Mouse (Mus musculus) stomach, embryonic 14.5 days (tissue): Measurements from ENCODE around the gene B230104I21Rik. TPM values are rescaled to one million over a fixed set of nuclear protein-coding genes. Genes with fewer than 3 reads are reported as not detected.

Source experiments
- ATAC-seq: fragments of 200-750 bp; cut with Nextera tagmentation; 2 replicates; pipeline ENCODE4 v1.8.0; 2017; ENCODE audit warnings: low read depth, moderate TSS enrichment; ENCODE audit not compliant: insufficient number of reproducible peaks, insufficient read depth, low FRiP score
- H3K27ac ChIP-seq: fragments of 300-500 bp; sonication (generic); 2 replicates; pipeline ENCODE4 v1.5.1; 2014; ENCODE audit warnings: mild to moderate bottlenecking, low read length, moderate library complexity, mixed read lengths
- H3K27me3 ChIP-seq: fragments of 300-500 bp; sonication (generic); 2 replicates; pipeline ENCODE4 v1.6.1; 2014; ENCODE audit warnings: low read length, control low read depth, mixed read lengths; ENCODE audit not compliant: control insufficient read depth, insufficient read depth
- H3K36me3 ChIP-seq: fragments of 300-500 bp; sonication (generic); 2 replicates; pipeline ENCODE4 v1.6.1; 2014; ENCODE audit warnings: mild to moderate bottlenecking, control low read depth, low read length, moderate library complexity, mixed read lengths; ENCODE audit not compliant: control insufficient read depth, insufficient read depth
- H3K4me1 ChIP-seq: fragments of 300-500 bp; sonication (generic); 2 replicates; pipeline ENCODE4 v1.6.1; 2014; ENCODE audit warnings: low read length, control low read depth, mixed read lengths; ENCODE audit not compliant: control insufficient read depth, insufficient read depth
- H3K4me2 ChIP-seq: fragments of 300-500 bp; sonication (generic); replicated peaks from 2 replicates; pipeline ENCODE4 v1.6.1; 2014; ENCODE audit warnings: low read depth, low read length, control low read depth
- H3K4me3 ChIP-seq: fragments of 300-500 bp; sonication (generic); 2 replicates; pipeline ENCODE4 v1.5.1; 2014; ENCODE audit warnings: low read depth, low read length, control low read depth
- H3K9ac ChIP-seq: fragments of 300-500 bp; sonication (generic); replicated peaks from 2 replicates; pipeline ENCODE4 v1.6.1; 2014; ENCODE audit warnings: low read depth, mild to moderate bottlenecking, control low read depth, low read length, moderate library complexity, mixed read lengths
- H3K9me3 ChIP-seq: fragments of 300-500 bp; sonication (generic); 2 replicates; pipeline ENCODE4 v1.6.1; 2016; ENCODE audit warnings: low read depth, low read length, control low read depth; ENCODE audit not compliant: control insufficient read depth
- WGBS: fragments of 180-500 bp; shearing (Covaris S2); extraction: QIAGEN DNeasy Blood & Tissue Kit; methylation state at CpG from one replicate; pipeline ENCODE4 v1.1.7; 2014; 5-methylcytosine and 5-hydroxymethylcytosine counted together
- polyA plus RNA-seq: library from polyadenylated mRNA; unstranded; fragments of >200 nt; fragmentation: Nextera tagmentation; extraction: Ambion mirVana; gene quantifications from 2 replicates; pipeline ENCODE4 v1.2.1, GENCODE M21; 2014

B230104I21Rik gene
- polyA plus RNA-seq = not detected in 2 replicates

DNA sequence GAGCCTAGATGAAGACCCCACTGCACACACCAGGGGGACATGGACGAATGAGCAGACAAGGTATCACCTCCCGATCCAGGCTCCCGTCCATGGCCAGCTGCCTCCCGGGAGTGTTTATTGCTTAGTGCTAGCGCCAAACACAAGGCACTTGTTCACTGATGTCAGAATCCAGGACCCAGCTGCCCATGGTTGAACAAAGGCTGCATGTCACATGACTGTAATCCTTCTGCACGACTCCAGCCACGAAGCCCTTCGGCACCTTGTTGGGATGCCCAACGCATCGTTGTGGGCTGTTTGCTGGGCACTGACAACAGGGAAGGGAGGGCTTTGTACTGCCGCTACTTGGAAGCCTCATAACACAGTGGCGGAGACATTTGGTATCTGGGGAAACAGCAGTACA, at the start of gene B230104I21Rik:
TSS of gene B230104I21Rik (plus strand) at position 367 of the 400 bp plus-strand sequence.
- no peak for ATAC-seq
- no peaks in the 10 kb centered on the region for H3K36me3 ChIP-seq
- no peaks in the 10 kb centered on the region for H3K9me3 ChIP-seq
- H3K27ac ChIP-seq = peak within 1 kb of the TSS; percentile 52; the same call in 1 of the 2 replicates
- peak within 1 kb of the TSS; percentile 11; the same call in 1 of the 2 replicates for H3K4me3 ChIP-seq
- no peaks in the 10 kb centered on the region for H3K27me3 ChIP-seq
- WGBS = 73% methylated on average over 12 of the region's 12 CpGs
- peak within 1 kb of the TSS; percentile 26 for H3K4me2 ChIP-seq
- peaks cover 22% of the 10 kb centered on the region; the same call in 1 of the 2 replicates for H3K4me1 ChIP-seq
- no peak within 1 kb of the TSS; the same call in 1 of the 2 replicates for H3K9ac ChIP-seq

DNA sequence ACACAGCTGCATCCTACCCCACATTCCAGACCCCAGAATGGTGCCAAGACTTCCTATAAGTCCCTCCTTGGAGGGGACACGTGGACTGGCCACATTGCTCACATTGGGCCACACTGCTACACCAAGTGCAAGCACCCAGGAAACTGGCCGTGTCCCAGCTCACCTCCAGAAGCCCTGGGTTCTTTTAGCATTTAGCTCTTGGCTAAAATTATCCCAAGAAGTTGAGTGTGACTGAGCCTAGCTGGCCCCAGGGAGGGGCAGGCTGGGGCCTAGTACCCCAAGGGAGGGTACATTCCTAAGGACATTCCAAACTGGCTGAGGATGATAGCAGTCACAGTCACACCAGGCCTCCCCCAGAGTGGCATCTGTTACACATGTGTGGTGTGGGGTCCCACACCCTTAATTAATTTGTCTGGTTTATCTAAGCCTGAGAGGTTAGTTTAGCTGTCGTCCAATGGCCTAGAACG, 42.2 kb upstream of the B230104I21Rik start:
- Histone ChIP-seq H3K4me3 (no peak overlapping the region), H3K4me1 (peaks cover 19% of the 10 kb centered on the region), H3K9ac (no peak overlapping the region), H3K4me2 (0 out of 2 replicates have a peak overlapping the region, but pooled peaks have one; percentile 3), H3K36me3 (no peaks in the 10 kb centered on the region), H3K9me3 (no peaks in the 10 kb centered on the region), H3K27ac (peak overlapping the region; percentile 74; the same call in 1 of the 2 replicates), H3K27me3 (no peaks in the 10 kb centered on the region)
- ATAC-seq = peak; percentile 44
- 38% methylated on average over 4 of the region's 4 CpGs for WGBS

DNA sequence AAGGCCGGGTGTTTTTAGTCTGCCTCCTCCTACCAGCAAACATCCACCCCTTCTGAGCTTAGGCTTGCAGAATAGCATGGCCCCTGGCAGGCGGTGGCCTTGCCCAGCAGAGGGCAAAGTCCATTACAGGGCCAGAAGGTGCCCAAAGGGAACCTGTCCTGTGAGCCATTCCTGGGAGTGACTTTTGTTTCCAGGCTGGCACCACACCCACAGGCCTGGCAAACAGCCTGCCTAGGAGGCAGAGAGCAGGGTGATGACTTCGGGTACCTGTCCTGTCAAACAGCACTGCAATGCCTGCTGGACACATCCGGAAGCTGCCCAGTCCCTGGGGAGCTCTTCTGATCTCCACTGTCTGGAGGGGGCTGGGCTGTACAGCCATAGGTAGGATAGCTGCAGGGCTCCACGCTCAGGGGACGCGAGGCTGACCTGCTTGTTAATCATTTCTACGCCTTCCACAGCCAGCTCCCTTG, 41.6 kb upstream of the B230104I21Rik start:
- Histone ChIP-seq H3K4me2 (0 out of 2 replicates have a peak overlapping the region, but pooled peaks have one; percentile 4), H3K27me3 (no peaks in the 10 kb centered on the region), H3K9ac (no peak overlapping the region), H3K9me3 (no peaks in the 10 kb centered on the region), H3K27ac (peak overlapping the region; percentile 56), H3K36me3 (no peaks in the 10 kb centered on the region), H3K4me1 (peaks cover 19% of the 10 kb centered on the region), H3K4me3 (no peak overlapping the region)
- ATAC-seq = peak; percentile 86
- WGBS = 16% methylated on average over 8 of the region's 8 CpGs

DNA sequence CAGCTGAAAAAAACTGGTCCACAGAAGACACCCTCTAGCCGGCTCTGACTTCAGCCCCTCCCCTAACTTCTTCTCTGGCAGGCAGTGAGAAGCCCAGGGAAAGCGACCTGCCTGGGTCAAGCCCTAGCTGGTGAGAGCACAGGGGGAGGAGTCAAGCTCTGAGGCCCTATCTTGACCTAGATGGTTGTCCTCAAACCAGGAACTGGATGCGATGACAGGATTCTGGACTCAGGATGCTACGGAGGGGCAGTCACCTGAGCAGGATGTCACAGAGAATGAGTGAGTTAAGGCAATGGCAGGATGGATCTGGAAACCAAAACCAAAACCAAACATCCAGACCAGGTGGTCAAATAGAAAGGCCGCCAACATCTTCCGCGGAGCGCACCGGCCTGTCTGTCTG, 38.2 kb upstream of the B230104I21Rik start:
- H3K9me3 ChIP-seq = no peaks in the 10 kb centered on the region
- 0 out of 2 replicates have a peak, but pooled peaks have one; percentile 20 for ATAC-seq
- H3K36me3 ChIP-seq = no peaks in the 10 kb centered on the region
- 0 out of 2 replicates have a peak, but pooled peaks cover 5% of the 10 kb centered on the region for H3K27me3 ChIP-seq
- no peak overlapping the region for H3K9ac ChIP-seq
- WGBS = 29% methylated on average over 9 of the region's 9 CpGs
- no peak overlapping the region for H3K27ac ChIP-seq
- peak overlapping the region; percentile 25 for H3K4me2 ChIP-seq
- peaks cover 19% of the 10 kb centered on the region for H3K4me1 ChIP-seq
- no peak overlapping the region for H3K4me3 ChIP-seq

DNA sequence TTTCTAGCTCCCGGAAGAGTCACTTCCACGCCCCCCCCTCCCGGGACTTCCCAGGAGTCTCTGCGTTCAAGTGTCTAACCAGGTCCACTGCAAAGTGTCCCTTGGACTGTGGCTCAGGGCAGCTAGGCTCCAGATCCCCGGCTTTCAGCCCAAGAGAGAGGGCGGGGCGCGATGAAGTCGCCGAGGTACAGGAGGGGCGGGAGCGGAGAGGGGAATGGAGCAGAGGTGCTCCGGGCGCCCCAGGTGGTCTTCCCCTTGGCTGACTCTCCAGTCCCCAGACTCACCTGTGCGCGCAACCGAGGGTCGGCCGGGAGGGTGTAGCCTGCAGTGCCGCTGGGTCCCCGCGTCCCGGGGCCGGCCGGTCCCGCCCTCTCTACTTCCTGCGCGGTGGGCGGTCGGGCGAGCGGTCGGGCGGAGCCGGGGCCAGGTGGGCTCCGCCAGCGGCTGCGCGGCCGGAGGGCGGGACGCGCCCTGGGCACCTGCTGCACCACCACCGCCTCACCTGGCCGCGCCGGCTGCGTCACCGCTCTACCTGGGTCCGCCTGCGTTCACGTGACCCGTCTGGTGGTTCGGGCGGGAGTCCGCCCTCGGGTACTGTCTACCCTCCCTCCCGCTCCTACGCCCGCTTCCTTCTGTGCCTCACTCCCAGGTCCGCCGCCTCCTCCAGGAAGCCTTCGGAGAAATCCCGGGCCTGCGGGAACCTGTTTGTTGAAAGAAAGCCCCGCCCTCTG, 36.2 kb upstream of the B230104I21Rik start:
- no peaks in the 10 kb centered on the region for H3K36me3 ChIP-seq
- peak overlapping the region; percentile 61 for H3K27ac ChIP-seq
- under 1% methylated on average over 58 of the region's 66 CpGs for WGBS
- H3K9ac ChIP-seq = 0 out of 2 replicates have a peak overlapping the region, but pooled peaks have one; percentile 25
- no peaks in the 10 kb centered on the region for H3K9me3 ChIP-seq
- H3K27me3 ChIP-seq = 0 out of 2 replicates have a peak, but pooled peaks cover 5% of the 10 kb centered on the region
- H3K4me1 ChIP-seq = 0 out of 2 replicates have a peak, but pooled peaks cover 5% of the 10 kb centered on the region
- peak; percentile 87 for ATAC-seq
- H3K4me2 ChIP-seq = peak overlapping the region; percentile 83
- peak overlapping the region; percentile 45 for H3K4me3 ChIP-seq

DNA sequence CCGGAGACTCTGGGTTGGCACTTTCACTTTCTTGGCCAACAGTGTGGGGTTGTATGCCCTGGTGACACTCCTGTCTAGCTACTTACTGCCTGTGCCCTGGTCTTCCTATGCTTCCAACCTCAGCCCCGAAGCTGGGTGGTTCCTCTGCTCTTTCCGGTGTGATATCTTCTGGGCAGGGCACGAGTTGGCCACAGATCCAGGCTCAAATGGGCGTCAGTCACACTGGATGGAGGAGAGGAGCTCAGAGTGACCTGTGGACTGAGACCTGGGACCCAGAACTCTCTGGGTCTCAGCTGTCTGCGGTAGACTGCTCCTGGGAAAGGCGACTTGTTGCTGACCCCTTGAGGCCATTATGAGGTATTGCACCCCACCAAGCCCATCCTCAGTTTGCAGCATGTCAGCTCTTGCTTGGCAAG, 34.5 kb upstream of the B230104I21Rik start, which contains the start of gene Arhgef16:
TSS of gene Arhgef16 (minus strand) at position 211 of the 416 bp plus-strand sequence.
- ATAC-seq = no peak
- Histone ChIP-seq H3K4me3 (no peak within 1 kb of the TSS), H3K27me3 (0 out of 2 replicates have a peak, but pooled peaks cover 5% of the 10 kb centered on the region), H3K4me2 (peak within 1 kb of the TSS; percentile 83; the same call in 1 of the 2 replicates), H3K36me3 (no peaks in the 10 kb centered on the region), H3K9me3 (no peaks in the 10 kb centered on the region), H3K4me1 (0 out of 2 replicates have a peak, but pooled peaks cover 4% of the 10 kb centered on the region), H3K9ac (no peak within 1 kb of the TSS), H3K27ac (no peak within 1 kb of the TSS)
- WGBS = 21% methylated on average over 7 of the region's 7 CpGs

DNA sequence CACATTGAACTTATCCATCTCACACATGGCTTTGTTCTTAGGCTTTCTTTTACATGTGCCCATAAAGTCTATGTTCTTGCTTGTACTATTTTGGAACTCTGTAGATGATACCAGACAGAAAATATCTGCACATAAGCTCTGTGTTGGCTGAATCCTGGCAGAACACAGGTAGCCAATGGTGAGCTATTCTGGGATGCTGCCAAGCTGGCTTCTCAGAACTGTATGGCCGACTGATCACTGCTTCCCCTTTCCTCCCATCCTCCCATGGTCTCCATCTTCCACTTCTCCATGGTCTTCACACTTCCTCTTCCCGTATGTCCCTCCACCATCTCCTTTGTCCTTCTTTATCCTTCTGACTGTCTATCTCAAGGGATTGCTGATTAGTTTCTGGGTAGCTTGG, 26.8 kb upstream of the B230104I21Rik start:
- Histone ChIP-seq H3K4me2 (no peak overlapping the region), H3K4me1 (0 out of 2 replicates have a peak, but pooled peaks cover 5% of the 10 kb centered on the region), H3K9ac (no peak overlapping the region), H3K27ac (no peak overlapping the region), H3K27me3 (no peaks in the 10 kb centered on the region), H3K9me3 (no peaks in the 10 kb centered on the region), H3K36me3 (no peaks in the 10 kb centered on the region), H3K4me3 (no peak overlapping the region)
- WGBS = 85% methylated on average over 2 of the region's 2 CpGs
- ATAC-seq = no peak

DNA sequence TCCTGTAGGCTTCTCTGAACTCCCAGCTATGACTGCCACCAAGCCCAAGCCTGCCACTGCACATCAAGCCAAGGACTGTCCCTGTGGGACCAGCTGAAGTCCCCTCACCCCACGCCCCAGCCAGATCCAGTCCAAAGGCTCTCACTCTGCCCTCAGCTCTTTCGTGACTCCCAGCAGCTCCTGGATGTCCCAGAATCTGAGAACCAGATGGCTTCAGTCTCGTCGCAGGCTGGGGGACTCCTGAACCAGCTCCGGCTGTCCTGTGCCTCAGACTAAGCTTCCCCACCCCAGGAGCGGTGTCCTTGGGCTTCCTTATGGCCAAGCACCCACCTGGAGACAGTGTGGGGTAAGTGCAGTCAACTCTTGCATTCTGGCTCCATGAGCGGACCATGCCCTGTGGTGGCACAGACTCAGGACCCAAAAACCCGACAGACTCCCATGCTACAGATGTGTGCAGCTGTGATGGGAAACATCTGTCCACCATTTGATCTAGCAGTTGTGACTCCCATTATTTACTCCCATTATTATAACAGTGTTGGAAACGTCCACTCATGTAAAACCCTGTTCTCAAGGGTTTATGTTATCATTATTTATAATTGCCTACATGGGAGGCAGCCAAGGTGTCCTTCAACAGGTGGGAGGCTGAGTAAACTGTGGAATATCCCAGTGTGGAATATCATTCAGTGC, 25.2 kb upstream of the B230104I21Rik start:
- Histone ChIP-seq H3K4me2 (no peak overlapping the region), H3K27ac (no peak overlapping the region), H3K9ac (no peak overlapping the region), H3K36me3 (no peaks in the 10 kb centered on the region), H3K27me3 (no peaks in the 10 kb centered on the region), H3K4me1 (0 out of 2 replicates have a peak, but pooled peaks cover 5% of the 10 kb centered on the region), H3K4me3 (no peak overlapping the region), H3K9me3 (no peaks in the 10 kb centered on the region)
- no peak for ATAC-seq
- 45% methylated on average over 9 of the region's 9 CpGs for WGBS
